Mouse (Mus musculus): ENCODE results near the gene Dyrk3.

Dyrk3 gene

DNA sequence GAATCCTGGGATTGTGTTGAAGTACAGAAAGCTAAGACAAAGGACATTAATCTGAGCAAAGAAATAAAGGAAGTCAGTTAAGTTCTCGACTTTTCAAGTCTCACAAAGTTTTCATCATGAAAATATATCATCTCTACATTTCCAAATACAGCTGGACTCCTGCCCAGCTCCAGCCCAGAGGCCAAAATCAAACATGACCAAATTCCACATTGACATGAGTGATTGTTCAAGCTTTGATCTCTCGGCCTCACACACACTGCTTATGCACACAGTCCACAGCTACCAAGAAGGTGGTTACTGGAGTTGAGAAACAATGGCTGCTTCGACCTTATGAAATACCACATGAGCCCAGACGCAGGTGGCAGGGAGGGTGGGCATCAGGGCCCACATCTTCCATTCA is 54.5 kb downstream of the Dyrk3 start:
- peak; percentile 98 for DNase-seq (ENCODE audit: low read depth)

DNA sequence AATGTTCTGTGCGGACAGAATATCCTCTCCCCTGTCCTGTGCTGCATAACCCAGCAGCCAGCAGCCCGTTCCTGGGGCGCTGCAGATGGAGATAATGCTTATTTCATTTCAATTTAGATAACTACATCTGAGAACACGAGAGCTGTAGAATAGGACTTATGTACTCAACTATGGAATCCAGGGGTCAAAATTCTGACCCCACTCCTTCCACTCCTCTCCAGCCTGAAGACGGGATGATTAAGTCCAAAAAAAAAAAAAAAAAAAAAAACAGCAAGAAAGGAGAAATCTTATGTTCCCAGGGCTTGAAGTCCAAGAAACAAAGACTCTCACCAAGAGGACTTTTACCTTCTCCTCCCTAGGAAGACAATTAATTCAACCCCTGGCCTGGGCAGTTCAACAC is 55.0 kb downstream of the Dyrk3 start:
- peak; percentile 63 for DNase-seq (ENCODE audit: low read depth)

DNA sequence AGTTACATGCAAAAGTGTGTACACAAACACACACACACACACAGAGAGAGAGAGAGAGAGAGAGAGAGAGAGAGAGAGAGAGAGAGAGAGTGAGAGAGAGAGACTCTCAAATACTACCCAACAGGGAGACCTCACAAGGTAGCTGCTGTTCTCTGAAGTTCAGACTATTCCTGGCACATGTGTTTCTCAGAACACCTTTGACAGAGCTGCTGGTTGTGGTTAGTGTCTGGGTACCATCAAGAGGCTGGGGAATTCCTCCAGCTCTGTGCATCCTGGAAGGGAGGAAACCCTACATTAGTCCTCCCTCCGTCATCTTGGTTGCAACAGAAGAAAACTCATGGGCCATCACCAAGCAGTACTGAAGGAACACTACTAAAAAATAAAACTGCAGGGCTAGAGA is 57.5 kb downstream of the Dyrk3 start:
- DNase-seq (ENCODE audit: low read depth) = no peak

DNA sequence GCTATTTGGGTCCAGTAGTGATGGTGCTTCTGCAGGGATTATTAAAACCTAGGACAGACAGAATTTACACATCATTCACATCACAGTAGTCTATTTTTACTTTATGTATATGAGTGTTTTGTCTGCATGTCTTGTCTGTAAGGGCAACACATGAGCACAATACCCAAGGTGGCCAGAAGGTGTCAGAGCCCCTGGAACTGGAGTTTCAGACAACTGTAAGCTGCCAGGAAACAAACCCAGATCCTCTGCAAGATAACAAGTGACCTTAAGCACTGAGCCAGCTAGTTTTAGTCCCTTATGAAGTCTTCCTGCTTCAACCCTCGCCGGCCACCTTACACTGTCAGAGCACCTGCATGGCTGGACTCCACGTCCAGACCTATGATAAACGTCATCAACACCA is 58.4 kb downstream of the Dyrk3 start:
- DNase-seq (ENCODE audit: low read depth) = peak; percentile 34

DNA sequence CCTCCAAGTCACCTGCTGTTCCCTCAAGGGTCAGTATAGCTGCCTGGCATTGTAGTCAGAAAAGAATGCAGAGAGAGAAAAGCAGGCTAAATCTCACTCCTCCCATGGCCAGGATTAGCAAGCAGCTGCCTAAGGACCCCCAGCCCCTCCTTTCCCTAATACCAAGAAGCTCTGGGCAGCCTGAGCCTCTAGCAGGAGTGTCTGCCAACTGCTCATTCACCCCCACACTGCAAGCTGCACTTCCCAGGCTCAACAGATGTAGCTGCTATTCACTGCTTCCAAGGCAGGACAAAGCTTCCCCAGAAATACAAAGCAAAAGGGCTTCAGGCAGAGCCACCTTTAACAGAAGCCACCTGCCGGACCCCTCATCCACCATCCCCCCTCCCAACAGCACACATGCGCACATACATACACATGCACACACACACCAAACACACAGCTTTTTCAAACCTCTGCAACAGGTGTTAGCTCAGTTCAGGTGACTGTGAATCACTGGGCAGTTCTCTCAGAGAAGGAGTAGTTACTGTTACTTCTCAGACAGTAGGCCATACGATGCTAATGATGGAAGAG is 59.3 kb downstream of the Dyrk3 start:
- peak; percentile 73 for DNase-seq (ENCODE audit: low read depth)
